In the genomic region with DNA sequence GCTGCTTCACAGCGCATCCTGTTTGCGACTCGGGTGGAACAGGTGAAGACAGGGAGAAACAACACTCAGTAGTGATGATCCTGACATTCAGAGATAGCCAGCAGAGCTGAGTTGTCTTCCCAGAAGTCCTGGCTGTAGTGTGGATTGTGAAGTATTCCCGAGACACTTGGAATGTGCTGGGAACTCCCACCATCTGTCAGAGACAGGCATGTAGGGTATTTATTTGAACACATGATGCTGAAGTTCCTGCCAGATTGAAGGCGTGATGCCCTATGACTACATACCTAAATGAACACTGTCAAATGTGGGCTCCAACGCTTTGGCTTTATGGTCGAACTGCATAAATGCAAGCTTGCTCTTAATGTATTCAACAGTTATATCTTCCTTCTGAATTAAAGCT, we compare ENCODE assay signal across 21 mouse cellular contexts.
DNase-seq lines count a peak whose midpoint lies in the region; ATAC-seq and TF ChIP-seq lines count a peak whose summit lies in the region.
"Had no signal": no experiment of that assay in that cellular context is flagged by ENCODE, and none has a peak within 500 bp of the region (broad histone marks: within the 10 kb centered on the region; RNA-seq: fewer than 3 reads in every experiment).

No protein-coding gene starts in this region.

- H3K4me3 ChIP-seq in lung, postnatal 0 days (ENCODE audit: low read depth, low read length) = no peak overlapping the region
- H3K4me3 ChIP-seq: hindbrain, embryonic 15.5 days; limb, embryonic 12.5 days; midbrain, embryonic 12.5 days; stomach, embryonic 15.5 days had no signal

- ATAC-seq in frontal cortex, adult (ENCODE audit: low TSS enrichment) = peak; percentile 58
- ATAC-seq in lung, postnatal 0 days = peak; percentile 37
- ATAC-seq: liver, postnatal 0 days; Patski had no signal

- no peaks in the 10 kb centered on the region for H3K36me3 ChIP-seq in lung, postnatal 0 days (ENCODE audit: insufficient read depth, low read length)
- H3K36me3 ChIP-seq: hindbrain, embryonic 15.5 days; limb, embryonic 12.5 days; midbrain, embryonic 12.5 days; stomach, embryonic 15.5 days had no signal

- H3K4me2 ChIP-seq in lung, postnatal 0 days (replicated peaks; ENCODE audit: low read depth, low read length) = no peak overlapping the region
- H3K4me2 ChIP-seq: hindbrain, embryonic 15.5 days; limb, embryonic 12.5 days; liver, embryonic 11.5 days; midbrain, embryonic 12.5 days; stomach, embryonic 15.5 days had no signal

- DNase-seq in frontal cortex, postnatal 10 days (ENCODE audit: low spot score in 2 of 2) = no peak
- DNase-seq in lung, postnatal 0 days (ENCODE audit: low spot score) = peak; percentile 39
- no peak for DNase-seq in lung, postnatal 14 days
- DNase-seq in brain, embryonic 18.5 days (ENCODE audit: low read depth, low spot score) = peak; percentile 51
- no peak for DNase-seq in adrenal gland, postnatal 25 days
- DNase-seq in yolk sac, embryonic 10.5 days (ENCODE audit: low spot score) = no peak
- DNase-seq: cerebellum, adult 9-10 months; gastrocnemius, postnatal 36 days; kidney, adult 2 months; liver, postnatal 0 days; thymus, adult 18-20 months; thymus, postnatal 4 days had no signal

- 71% methylated on average over 7 of the region's 7 CpGs for WGBS in lung, postnatal 0 days

- H3K9ac ChIP-seq in lung, postnatal 0 days (replicated peaks; ENCODE audit: low read depth) = no peak overlapping the region
- H3K9ac ChIP-seq: hindbrain, embryonic 15.5 days; limb, embryonic 12.5 days; liver, postnatal 0 days; midbrain, embryonic 12.5 days; stomach, embryonic 15.5 days had no signal

- TF ChIP-seq EP300 in lung, postnatal 0 days (IDR thresholded peaks at IDR 0.05) = no peak

- H3K9me3 ChIP-seq in lung, postnatal 0 days (ENCODE audit: low read length) = no peaks in the 10 kb centered on the region
- H3K9me3 ChIP-seq: hindbrain, embryonic 15.5 days; limb, embryonic 12.5 days; midbrain, embryonic 12.5 days; stomach, embryonic 15.5 days had no signal

- no peak for TF ChIP-seq CTCF in lung, postnatal 0 days (IDR thresholded peaks at IDR 0.05)

- H3K4me1 ChIP-seq in lung, postnatal 0 days (ENCODE audit: insufficient read depth, low read depth, low read length) = no peaks in the 10 kb centered on the region
- H3K4me1 ChIP-seq: limb, embryonic 12.5 days; stomach, embryonic 15.5 days had no signal

- H3K27ac ChIP-seq in lung, postnatal 0 days (ENCODE audit: low read length) = no peak overlapping the region
- H3K27ac ChIP-seq: hindbrain, embryonic 15.5 days; kidney, postnatal 0 days; limb, embryonic 12.5 days; macrophage; midbrain, embryonic 12.5 days; stomach, embryonic 15.5 days had no signal

- no peaks in the 10 kb centered on the region for H3K27me3 ChIP-seq in lung, postnatal 0 days (replicated peaks; ENCODE audit: insufficient read depth, low read length)
- H3K27me3 ChIP-seq: hindbrain, embryonic 15.5 days; limb, embryonic 12.5 days; midbrain, embryonic 12.5 days; Patski; stomach, embryonic 15.5 days had no signal

Comparison
In these comparisons a context has a peak if more than half of its experiments do, and no peak if none do; other contexts are left out.
1. DNase-seq: peak in lung, postnatal 0 days (single experiment) and brain, embryonic 18.5 days (single experiment); none in frontal cortex, postnatal 10 days (0 of 2), lung, postnatal 14 days (single experiment), adrenal gland, postnatal 25 days (single experiment) and yolk sac, embryonic 10.5 days (single experiment).